Mouse (Mus musculus) MEL (cell line): ENCODE results near the gene H3f3b. TPM values are rescaled to one million over a fixed set of nuclear protein-coding genes. Genes with fewer than 3 reads are reported as not detected.
A peak's percentile ranks its signal among the peaks of the same experiment; 100 is the strongest.

Experiments used
- DNase-seq: peaks from one replicate; pipeline ENCODE4 v3.0.0; 2011; ENCODE audit warnings: low read depth, low spot score
- H3K27ac ChIP-seq: 2 replicates; pipeline ENCODE4 v1.5.1; 2012; ENCODE audit warnings: low read depth, mild to moderate bottlenecking, control low read depth, low read length, moderate library complexity; ENCODE audit not compliant: control insufficient read depth
- H3K27me3 ChIP-seq, 2 experiments: fragments of 150-350 bp in 1 of 2; sonication (generic) in 1 of 2; 2 replicates each; pipeline ENCODE4 v1.6.1; 2012; ENCODE audit warnings: low read length in 2 of 2, mild to moderate bottlenecking in 2 of 2, improper control_type of control experiment in 1 of 2, moderate library complexity in 1 of 2; ENCODE audit not compliant: insufficient read depth in 2 of 2, control insufficient read depth in 1 of 2
- H3K36me3 ChIP-seq, 2 experiments: 2 replicates each; pipeline ENCODE4 v1.6.1; 2012 to 2014; ENCODE audit warnings: low read length in 2 of 2, improper control_type of control experiment in 1 of 2, inconsistent platforms in 1 of 2, mild to moderate bottlenecking in 1 of 2; ENCODE audit not compliant: insufficient read depth in 2 of 2, control insufficient read depth in 1 of 2
- H3K4me1 ChIP-seq, 2 experiments: fragments of 150-350 bp in 1 of 2; sonication (generic) in 1 of 2; 2 replicates each; pipeline ENCODE4 v1.6.1; 2012; ENCODE audit warnings: low read length in 2 of 2, improper control_type of control experiment in 1 of 2, mild to moderate bottlenecking in 1 of 2; ENCODE audit not compliant: insufficient read depth in 2 of 2, control insufficient read depth in 1 of 2
- H3K4me3 ChIP-seq, 2 experiments: fragments of 150-350 bp in 1 of 2; sonication (generic) in 1 of 2; 2 replicates each; pipeline ENCODE4 v1.5.1; 2012; ENCODE audit warnings: low read depth in 2 of 2, low read length in 2 of 2, mild to moderate bottlenecking in 2 of 2, moderate library complexity in 2 of 2, control low read depth in 1 of 2, improper control_type of control experiment in 1 of 2; ENCODE audit not compliant: control insufficient read depth in 1 of 2, insufficient read depth in 1 of 2
- H3K79me2 ChIP-seq: 2 replicates; pipeline ENCODE4 v1.6.1; 2012; ENCODE audit warnings: mild to moderate bottlenecking, low read length, moderate library complexity; ENCODE audit not compliant: control insufficient read depth, poor library complexity, insufficient read depth
- H3K9ac ChIP-seq: 2 replicates; pipeline ENCODE4 v1.6.1; 2012; ENCODE audit warnings: low read depth, mild to moderate bottlenecking, control low read depth, low read length, moderate library complexity; ENCODE audit not compliant: control insufficient read depth, poor library complexity, severe bottlenecking
- H3K9me3 ChIP-seq: fragments of 150-350 bp; sonication (generic); replicated peaks from 2 replicates; pipeline ENCODE4 v1.6.1; 2012; ENCODE audit warnings: mild to moderate bottlenecking, low read length, improper control_type of control experiment, moderate library complexity; ENCODE audit not compliant: insufficient read depth
- CHD1 ChIP-seq: IDR thresholded peaks from 2 replicates; pipeline ENCODE4 v1.6.1; 2012; ENCODE audit warnings: low read depth, mild to moderate bottlenecking, inconsistent platforms, low read length, improper control_type of control experiment
- CTCF ChIP-seq, 3 experiments: IDR thresholded peaks in 2 of 3; conservative IDR thresholded peaks in 1 of 3; 2 replicates each; pipeline ENCODE4 v1.5.1; 2011 to 2012; ENCODE audit warnings: low read length in 3 of 3, low read depth in 2 of 3, mild to moderate bottlenecking in 2 of 3, improper control_type of control experiment in 1 of 3, inconsistent platforms in 1 of 3, mixed read lengths in 1 of 3, moderate library complexity in 1 of 3; ENCODE audit not compliant: control insufficient read depth in 1 of 3, insufficient read depth in 1 of 3, poor library complexity in 1 of 3, severe bottlenecking in 1 of 3
- EP300 ChIP-seq, 2 experiments: IDR thresholded peaks; 2 replicates each; pipeline ENCODE4 v1.6.1; 2011; ENCODE audit warnings: improper control_type of control experiment in 2 of 2, low read length in 2 of 2, low read depth in 1 of 2, mild to moderate bottlenecking in 1 of 2
- ETS1 ChIP-seq: IDR thresholded peaks from 2 replicates; pipeline ENCODE4 v1.6.1; 2012; ENCODE audit warnings: low read depth, mild to moderate bottlenecking, inconsistent platforms, low read length, improper control_type of control experiment, moderate library complexity
- GATA1 ChIP-seq: IDR thresholded peaks from 2 replicates; pipeline ENCODE4 v1.6.1; 2011; ENCODE audit warnings: low read depth, low read length, improper control_type of control experiment
- HCFC1 ChIP-seq: IDR thresholded peaks from 2 replicates; pipeline ENCODE4 v1.6.1; 2012; ENCODE audit warnings: low read depth, mild to moderate bottlenecking, inconsistent platforms, low read length, improper control_type of control experiment, moderate library complexity
- JUND ChIP-seq: IDR thresholded peaks from 2 replicates; pipeline ENCODE4 v1.6.1; 2011; ENCODE audit warnings: low read depth, mild to moderate bottlenecking, improper control_type of control experiment, low read length
- MYC ChIP-seq: IDR thresholded peaks from 2 replicates; pipeline ENCODE4 v1.6.1; 2011; ENCODE audit warnings: low read depth, mild to moderate bottlenecking, low read length, improper control_type of control experiment, moderate library complexity
- NELFE ChIP-seq: IDR thresholded peaks from 2 replicates; pipeline ENCODE4 v1.6.1; 2011; ENCODE audit warnings: low read depth, low read length, improper control_type of control experiment
- POLR2A ChIP-seq, 2 experiments: IDR thresholded peaks; 2 replicates each; pipeline ENCODE4 v1.6.1; 2011 to 2012; ENCODE audit warnings: low read length in 2 of 2, mild to moderate bottlenecking in 2 of 2, control low read depth in 1 of 2, improper control_type of control experiment in 1 of 2, low read depth in 1 of 2, moderate library complexity in 1 of 2; ENCODE audit not compliant: control insufficient read depth in 1 of 2, insufficient read depth in 1 of 2, poor library complexity in 1 of 2
- RCOR1 ChIP-seq: IDR thresholded peaks from 2 replicates; pipeline ENCODE4 v1.6.1; 2012; ENCODE audit warnings: low read depth, mild to moderate bottlenecking, inconsistent platforms, low read length, improper control_type of control experiment
- TCF12 ChIP-seq: IDR thresholded peaks from 2 replicates; pipeline ENCODE4 v1.6.1; 2014; ENCODE audit warnings: low read depth, mild to moderate bottlenecking, inconsistent platforms, low read length, improper control_type of control experiment, moderate library complexity
- UBTF ChIP-seq: IDR thresholded peaks from 2 replicates; pipeline ENCODE4 v1.6.1; 2012; ENCODE audit warnings: low read depth, mild to moderate bottlenecking, inconsistent platforms, low read length, improper control_type of control experiment, moderate library complexity, borderline replicate concordance; ENCODE audit not compliant: insufficient read depth
- ZC3H11A ChIP-seq: IDR thresholded peaks from 2 replicates; pipeline ENCODE4 v1.6.1; 2012; ENCODE audit warnings: low read depth, mild to moderate bottlenecking, inconsistent platforms, low read length, improper control_type of control experiment
- polyA plus RNA-seq, 2 experiments: library from polyadenylated mRNA; stranded (reverse) in 1 of 2; unstranded in 1 of 2; fragments of >175 nt in 1 of 2; fragments of >200 nt in 1 of 2; gene quantifications; 2 replicates each; pipeline versions ENCODE4 v1.2.1 to v1.2.4; 2012; ENCODE audit warnings: low replicate concordance in 2 of 2, low read depth in 1 of 2; ENCODE audit not compliant: insufficient read length in 2 of 2, insufficient read depth in 1 of 2, missing spikeins in 1 of 2
- total RNA-seq: library from RNA; depleted of rRNA; stranded (reverse); fragments of 300-350 nt; gene quantifications from 2 replicates; pipeline ENCODE4 v1.2.3, GENCODE M21; 2012

The H3f3b gene
- total and polyA plus RNA-seq, 3 experiments = 96.6 to 767 (median 498) TPM

- peak; percentile 96 for TF ChIP-seq MYC
- TF ChIP-seq UBTF = 0 out of 2 replicates have a peak, but pooled peaks have one; percentile 68
- TF ChIP-seq RCOR1 = no peak
Observed at GRCm38 (mm10) chr11:116012262-116012947, 15.4 kb downstream of the H3f3b start, which contains the start of gene Galk1 (continued).

- Histone ChIP-seq H3K9me3 (no peaks in the 10 kb centered on the region), H3K27ac (peak overlapping the region; percentile 38), H3K27me3 (no peaks in the 10 kb centered on the region), H3K79me2 (peaks cover 13% of the 10 kb centered on the region), H3K4me3 (peak overlapping the region; percentile 67 to 86), H3K9ac (peak overlapping the region; percentile 89), H3K4me1 (peaks cover 3 to 11% of the 10 kb centered on the region in 2 experiments; a peak in 3 of 4 replicates), H3K36me3 (peaks cover 0 to 9% of the 10 kb centered on the region in 2 experiments; a peak in 2 of 4 replicates)
- peak; percentile 88; the same call in 1 of the 2 replicates for TF ChIP-seq CHD1
- TF ChIP-seq JUND = no peak
- peak; percentile 43; the same call in 1 of the 2 replicates for TF ChIP-seq GATA1
- TF ChIP-seq POLR2A (IDR thresholded peaks at IDR 0.05; ENCODE audit: control insufficient read depth in 1 of 2, insufficient read depth in 1 of 2, low read depth in 1 of 2, low read length in 2 of 2, poor library complexity in 1 of 2) = no peak
- TF ChIP-seq TCF12 = 0 out of 2 replicates have a peak, but pooled peaks have one; percentile 24
- no peak for TF ChIP-seq NELFE
- TF ChIP-seq HCFC1 = no peak
- DNase-seq = peak; percentile 56
Observed at GRCm38 (mm10) chr11:116011529-116012261, 16.1 kb downstream of the H3f3b start.

- Histone ChIP-seq H3K4me1 (peaks cover 3 to 13% of the 10 kb centered on the region in 2 experiments; a peak in 3 of 4 replicates), H3K79me2 (peaks cover 13% of the 10 kb centered on the region), H3K36me3 (peaks cover 0 to 9% of the 10 kb centered on the region in 2 experiments; a peak in 2 of 4 replicates), H3K4me3 (no peak overlapping the region; a peak in 1 of 4 replicates)
- DNase-seq = no peak
- TF ChIP-seq ZC3H11A (no peak), ETS1 (no peak), EP300 (IDR thresholded peaks at IDR 0.05; ENCODE audit: low read depth in 1 of 2, low read length in 2 of 2) (no peak), CTCF (IDR thresholded peaks at IDR 0.05 in 2 of 3, conservative IDR thresholded peaks at IDR 0.05 in 1 of 3; ENCODE audit: control insufficient read depth in 1 of 3, insufficient read depth in 1 of 3, low read depth in 2 of 3, low read length in 3 of 3, poor library complexity in 1 of 3, severe bottlenecking in 1 of 3) (no peak)
- TF ChIP-seq, all 39 proteins: peak for 0
- Histone ChIP-seq H3K27me3 (no peaks in the 10 kb centered on the region), H3K9ac (no peak overlapping the region), H3K9me3 (no peaks in the 10 kb centered on the region), H3K27ac (no peak overlapping the region)
Observed at GRCm38 (mm10) chr11:116010948-116011347, 16.8 kb downstream of the H3f3b start.
